Mouse (Mus musculus) layer of hippocampus, adult 8-10 months (tissue): ENCODE measurements around the gene Chd3. TPM values are rescaled to one million over a fixed set of nuclear protein-coding genes. Genes with fewer than 3 reads are reported as not detected.
"Not testable (repeated sequence)": the region's sequence is repeated elsewhere in the genome, so short reads cannot be mapped to it uniquely, and the experiment has no call there.

ENCODE experiments used
- DNase-seq, 2 experiments: peaks; one replicate each; pipeline ENCODE4 v3.0.0; 2022; ENCODE audit warnings: low spot score in 2 of 2
- total RNA-seq, 4 experiments: library from RNA; stranded (reverse); gene quantifications; 2 replicates each; pipeline ENCODE4 v1.2.4; 2022

Gene Chd3
- total RNA-seq, 4 experiments from 2014 or later: 435 to 510 (median 495) TPM

GRCm38 (mm10) chr11:69325628-69326407, 43.4 kb downstream of the Chd3 start, which contains the start of gene Kcnab3:
TSS of gene Kcnab3 (plus strand) at chr11:69326258.
- DNase-seq: peak; percentile 75 to 77

DNA sequence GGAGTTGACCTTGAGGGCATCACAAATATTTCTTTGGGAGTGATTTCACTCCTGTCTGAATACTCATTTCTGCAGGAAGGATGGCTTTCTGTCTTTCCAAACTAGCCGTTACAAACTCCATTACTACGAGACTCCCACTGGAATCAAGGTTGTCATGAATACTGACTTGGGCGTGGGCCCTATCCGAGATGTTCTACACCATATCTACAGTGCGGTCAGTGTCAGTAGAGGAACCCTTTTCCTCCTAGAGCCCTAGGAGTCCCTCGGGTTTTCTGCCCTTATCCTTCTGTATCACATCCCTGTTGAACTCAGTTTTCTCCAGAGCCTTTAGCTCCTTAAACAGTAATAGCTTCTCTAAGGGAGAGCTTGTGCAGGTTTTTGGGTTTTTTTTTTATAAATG, 44.5 kb downstream of the Chd3 start:
- DNase-seq: no peak

- peak; percentile 99 for DNase-seq
These were observed 45.5 kb downstream of the Chd3 start, which contains the start of the genes Cntrob and Trappc1 for GRCm38 (mm10) chr11:69323667-69324111. TSS of gene Cntrob (minus strand) at chr11:69323775. TSS of gene Trappc1 (plus strand) at chr11:69323980.

DNA sequence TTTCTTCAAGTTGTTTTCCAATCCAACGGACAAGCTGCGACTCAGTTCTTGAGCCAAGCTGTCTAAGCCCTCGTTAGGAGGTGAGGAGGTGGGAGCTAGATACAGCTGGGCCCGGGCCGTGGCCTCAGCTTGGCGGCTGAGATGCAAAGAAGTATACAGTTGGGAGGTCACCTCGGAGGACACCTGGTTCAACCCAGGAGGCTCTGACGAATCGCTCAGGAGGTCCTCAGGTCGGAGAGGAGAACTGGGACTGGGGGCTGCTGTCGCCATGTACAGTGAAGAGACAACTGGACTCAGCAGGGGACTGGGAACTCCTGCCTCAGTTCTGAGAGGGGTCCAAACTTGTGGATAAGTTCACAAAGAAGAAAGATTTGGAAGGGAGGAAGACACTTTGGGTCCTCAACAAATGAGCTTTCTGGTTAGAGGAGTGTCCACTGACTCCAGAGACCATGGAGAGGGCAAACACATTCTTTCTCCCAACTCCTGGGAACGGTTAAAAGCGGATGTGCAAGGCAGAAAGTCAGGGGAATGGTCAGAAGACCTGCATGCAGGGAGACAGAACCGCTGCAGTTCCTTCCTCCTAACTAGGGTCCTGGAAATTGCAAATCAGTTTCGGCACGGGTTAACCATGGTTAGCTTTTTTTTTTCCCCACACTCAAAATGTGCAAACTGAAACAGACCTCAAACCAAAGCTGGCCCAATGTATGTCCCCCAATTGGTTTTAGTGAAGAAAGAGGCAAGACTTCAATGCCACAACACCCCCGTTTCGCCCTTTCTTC, 46.3 kb downstream of the Chd3 start:
- DNase-seq: no peak

DNA sequence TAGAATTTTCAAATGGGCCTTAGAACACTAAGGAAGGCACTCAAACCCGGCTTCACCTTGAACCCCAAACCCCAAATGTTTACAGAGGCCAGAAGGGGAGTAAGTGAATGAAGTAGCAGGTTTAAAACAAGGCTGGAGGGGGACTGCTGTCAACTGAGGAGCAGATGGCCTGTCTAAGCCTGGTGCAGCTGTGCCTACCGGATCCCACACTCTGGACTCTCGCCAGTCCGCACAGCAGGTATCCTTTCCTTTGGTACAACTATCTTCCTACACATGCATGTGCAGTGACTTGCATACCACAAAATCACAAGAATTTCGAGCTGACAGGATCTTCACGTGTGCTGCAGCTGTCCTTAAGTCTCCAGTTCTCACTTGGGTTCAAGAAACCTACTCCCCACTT, 47.2 kb downstream of the Chd3 start:
- no peak for DNase-seq

DNA sequence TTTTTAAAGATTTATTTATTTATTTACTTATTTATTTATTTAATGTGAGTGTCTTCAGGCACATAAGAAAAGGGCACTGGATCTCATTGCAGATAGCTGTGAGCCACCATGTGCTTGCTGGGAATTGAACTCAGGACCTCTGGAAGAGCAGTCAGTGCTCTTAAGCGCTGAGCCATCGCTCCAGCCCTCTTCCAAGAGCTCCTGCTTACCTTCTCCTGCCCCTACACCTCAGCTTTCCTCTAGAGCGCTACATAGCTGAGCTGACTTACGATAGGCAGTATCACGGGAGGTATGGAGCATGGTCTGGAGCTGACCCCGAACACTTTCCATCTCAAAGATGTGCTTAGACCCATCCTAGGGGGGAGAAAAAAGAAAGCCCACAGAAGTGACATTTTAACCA, 47.6 kb downstream of the Chd3 start:
- no peak for DNase-seq

DNA sequence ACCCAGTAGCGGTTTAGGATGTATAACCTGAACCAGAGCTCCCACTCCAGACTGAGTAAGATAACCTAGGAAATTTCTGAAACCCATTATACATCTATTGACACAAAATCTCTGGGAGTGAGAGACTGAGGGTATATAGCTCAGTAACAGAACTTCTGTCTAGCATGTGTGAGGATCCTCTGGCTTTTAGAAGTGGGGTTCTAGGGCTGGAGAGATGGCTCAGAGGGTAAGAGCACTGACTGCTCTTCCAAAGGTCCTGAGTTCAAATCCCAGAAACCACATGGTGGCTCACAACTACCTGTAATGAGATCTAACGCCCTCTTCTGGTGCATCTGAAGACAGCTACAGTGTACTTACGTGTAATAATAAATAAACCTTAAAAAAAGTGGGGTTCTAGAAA, 51.2 kb downstream of the Chd3 start:
- DNase-seq: not testable (repeated sequence)

GRCm38 (mm10) chr11:69316361-69316760, 52.8 kb downstream of the Chd3 start:
- no peak for DNase-seq

GRCm38 (mm10) chr11:69311266-69311665, 57.9 kb downstream of the Chd3 start:
- DNase-seq: no peak

DNA sequence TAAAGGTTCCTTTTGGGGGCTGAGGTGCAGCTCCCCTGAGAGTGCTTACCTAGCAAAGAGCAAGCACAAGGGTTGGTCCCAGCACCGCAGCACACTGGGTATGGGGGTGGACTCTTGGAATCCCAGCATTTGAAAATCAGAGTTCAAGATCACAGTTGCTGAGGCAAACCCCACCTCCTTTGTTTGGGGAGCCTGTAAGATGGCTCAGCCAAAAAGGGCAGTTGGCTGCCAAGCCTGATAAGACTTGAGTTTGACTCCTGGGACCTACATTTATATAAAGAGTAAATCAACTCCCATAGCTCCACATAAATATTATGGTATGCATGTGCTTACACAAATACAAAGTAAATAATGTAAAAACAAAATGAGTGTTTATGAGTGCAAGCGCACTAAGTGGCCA, 63.2 kb downstream of the Chd3 start:
- DNase-seq: no peak

DNA sequence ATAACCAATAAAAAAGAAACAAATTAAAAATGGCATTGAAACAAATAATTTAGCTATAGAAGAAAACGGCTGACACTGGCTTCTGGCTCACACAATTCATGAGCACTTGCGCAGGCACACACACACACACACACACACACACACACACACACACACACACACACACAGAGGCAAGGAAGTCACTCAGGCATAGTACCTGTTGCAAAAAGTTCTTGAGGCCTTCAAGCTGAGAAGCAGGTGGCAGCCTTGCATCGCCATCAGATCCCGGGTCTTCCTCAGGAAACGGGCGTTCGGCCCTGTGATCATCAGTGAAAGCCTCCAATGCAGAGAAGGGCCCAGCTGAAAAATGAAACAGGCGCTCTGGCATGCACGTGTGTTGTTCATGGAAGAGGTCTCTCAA, 63.9 kb downstream of the Chd3 start:
- no peak for DNase-seq

GRCm38 (mm10) chr11:69302817-69303216, 66.4 kb downstream of the Chd3 start:
- no peak for DNase-seq

DNA sequence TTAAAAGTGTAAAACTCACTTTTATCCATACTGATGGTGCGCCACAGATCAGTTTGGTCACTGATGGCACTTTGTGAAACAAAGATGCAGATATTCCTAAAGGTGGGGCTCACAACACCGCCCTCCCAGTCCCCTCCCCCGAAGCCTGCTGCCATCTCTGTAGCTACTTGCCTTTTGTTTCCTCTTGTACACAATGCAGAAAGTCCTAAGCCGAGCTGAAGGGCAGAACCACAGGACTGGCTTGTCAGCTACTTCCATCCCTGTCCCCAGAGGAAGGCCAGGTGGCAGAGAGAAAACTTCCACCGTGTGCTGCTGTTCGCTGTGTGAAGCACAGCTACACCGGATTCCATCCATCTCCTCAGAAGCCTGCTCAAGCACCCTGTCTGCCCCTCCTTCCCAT, 71.0 kb downstream of the Chd3 start:
- no peak for DNase-seq

DNA sequence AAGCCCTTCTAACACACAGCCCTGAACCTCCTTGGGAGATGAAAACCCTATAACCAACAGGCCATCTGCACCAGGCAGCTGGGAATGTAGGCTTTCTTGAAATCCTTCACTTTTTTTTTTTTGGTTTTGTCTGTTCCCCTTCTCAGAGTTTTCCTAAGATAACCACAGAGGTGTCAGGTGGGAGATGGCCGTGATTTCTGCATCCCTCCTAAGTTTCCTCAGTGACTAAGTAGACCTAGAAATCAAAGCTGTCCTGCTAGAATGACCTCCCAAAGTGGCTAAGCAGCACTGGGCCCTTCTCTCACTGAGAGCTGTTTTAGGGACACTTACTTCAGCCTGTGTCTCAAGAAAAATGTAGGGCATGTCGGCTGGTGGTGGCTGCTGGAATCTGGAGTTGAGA, 71.4 kb downstream of the Chd3 start:
- DNase-seq: no peak

DNA sequence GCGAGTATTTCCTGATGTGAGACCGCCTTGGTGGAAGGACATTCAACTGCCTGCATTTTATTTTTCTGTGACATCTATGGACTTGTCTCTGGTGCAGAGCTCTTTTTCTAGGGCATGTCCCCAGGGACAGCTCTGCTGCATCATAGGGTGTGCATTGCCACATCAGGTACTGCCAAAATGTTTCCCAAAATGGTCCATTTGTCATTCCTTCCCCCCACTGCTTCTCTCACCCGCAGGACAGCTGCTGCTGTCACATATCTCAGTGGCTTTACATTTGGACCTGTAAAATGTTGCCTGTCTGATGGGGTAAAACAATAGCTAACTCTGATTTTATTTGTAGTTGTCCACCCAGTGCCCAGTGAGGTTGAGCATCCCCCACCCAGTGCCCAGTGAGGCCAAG, 73.9 kb downstream of the Chd3 start:
- no peak for DNase-seq

Other genes with a start within 250 kb of the Chd3 start
- 1 to 10 TPM in 3 of 4 experiments, under 1 TPM in 1; 0.97 to 1.8 (median 1.2) TPM for gene Hes7, start 249.0 kb downstream of the Chd3 start, total RNA-seq
- 1 to 10 TPM; 1.4 to 1.7 (median 1.5) TPM for gene 9130213A22Rik, start 246.8 kb downstream of the Chd3 start, total RNA-seq
- 10 to 100 TPM in 2 of 4 experiments, 1 to 10 TPM in 2; 8.8 to 14.4 (median 10.1) TPM for gene Aloxe3, start 243.5 kb downstream of the Chd3 start, total RNA-seq
- gene Alox12b, start 212.4 kb downstream of the Chd3 start, total RNA-seq: 10 to 100 TPM in 2 of 4 experiments, 1 to 10 TPM in 2; 5.9 to 14.5 (median 10.5) TPM
- gene Alox8, start 171.6 kb downstream of the Chd3 start, total RNA-seq: 10 to 100 TPM in 1 of 4 experiments, 1 to 10 TPM in 3; 8.4 to 10.1 (median 9.3) TPM
- 1 to 10 TPM; 1.6 to 2.0 (median 1.8) TPM for gene Gucy2e, start 132.4 kb downstream of the Chd3 start, total RNA-seq
- gene Cntrob, start 45.6 kb downstream of the Chd3 start, total RNA-seq: 10 to 100 TPM; 12.4 to 17.2 (median 15.5) TPM
- 10 to 100 TPM; 54.6 to 65.9 (median 56.3) TPM for gene Trappc1, start 45.4 kb downstream of the Chd3 start, total RNA-seq
- gene Kcnab3, start 43.1 kb downstream of the Chd3 start, total RNA-seq: 10 to 100 TPM; 26.9 to 33.1 (median 30.2) TPM
- 100 to 1,000 TPM; 119 to 129 (median 121) TPM for gene Rnf227, start 28.9 kb downstream of the Chd3 start, total RNA-seq
- 100 to 1,000 TPM; 101 to 126 (median 111) TPM for gene Naa38, start 26.1 kb upstream of the Chd3 start, total RNA-seq
- 10 to 100 TPM; 37.5 to 51.2 (median 46.5) TPM for gene Cyb5d1, start 26.2 kb upstream of the Chd3 start, total RNA-seq
- 1 to 10 TPM; 2.2 to 2.8 (median 2.5) TPM for gene Tmem88, start 28.8 kb upstream of the Chd3 start, total RNA-seq
- gene Kdm6b, start 44.3 kb upstream of the Chd3 start, total RNA-seq: 10 to 100 TPM; 32.3 to 36.4 (median 34.8) TPM
- gene Dnah2, start 179.7 kb upstream of the Chd3 start, total RNA-seq: 1 to 10 TPM; 3.1 to 6.3 (median 5.0) TPM
- 100 to 1,000 TPM; 115 to 132 (median 124) TPM for gene Efnb3, start 190.8 kb upstream of the Chd3 start, total RNA-seq
- gene Wrap53, start 210.8 kb upstream of the Chd3 start, total RNA-seq: 10 to 100 TPM; 12.2 to 17.8 (median 12.3) TPM
- gene Trp53, start 211.0 kb upstream of the Chd3 start, total RNA-seq: 10 to 100 TPM; 27.7 to 36.7 (median 33.7) TPM
- 100 to 1,000 TPM; 386 to 493 (median 443) TPM for gene Atp1b2, start 236.5 kb upstream of the Chd3 start, total RNA-seq
- under 1 TPM in 2 of 4 experiments, not detected in 2; 0.59 to 0.92 TPM for gene Shbg, start 248.5 kb upstream of the Chd3 start, total RNA-seq